Mouse (Mus musculus): ENCODE measurements around the gene Ybey. TPM values are rescaled to one million over a fixed set of nuclear protein-coding genes. Genes with fewer than 3 reads are reported as not detected.

Gene Ybey
- total and polyA plus RNA-seq, 3 experiments: 2.2 to 3.7 (median 3.5) TPM

GRCm38 (mm10) chr10:76455289-76455688 is 13.6 kb downstream of the Ybey start:
- TF ChIP-seq CTCF (IDR thresholded peaks at IDR 0.05) (peak; percentile 81), EP300 (IDR thresholded peaks at IDR 0.05; ENCODE audit: insufficient read depth, low read depth, low read length) (no peak)
- intact Hi-C loops (cut with DNase I): loop anchor here (1.0 kb wide), 1 partner anchor 279 kb away; no protein-coding TSS in a partner anchor
- Histone ChIP-seq H3K27ac (no peak overlapping the region), H3K36me3 (ENCODE audit: control insufficient read depth, insufficient read depth, low read length) (no peaks in the 10 kb centered on the region), H3K4me1 (ENCODE audit: control insufficient read depth, insufficient read depth, low read length) (no peaks in the 10 kb centered on the region), H3K9ac (ENCODE audit: low read depth, low read length) (no peak overlapping the region), H3K79me2 (replicated peaks; ENCODE audit: control insufficient read depth, insufficient read depth, low read length) (no peaks in the 10 kb centered on the region), H3K27me3 (ENCODE audit: control insufficient read depth, insufficient read depth, low read length) (no peaks in the 10 kb centered on the region), H3K4me3 (no peak overlapping the region)
- 53% methylated on average over 5 of the region's 5 CpGs for WGBS
- peak; percentile 38 to 53 for DNase-seq

GRCm38 (mm10) chr10:76448851-76449250 is 20.1 kb downstream of the Ybey start, which contains the start of gene 2610028H24Rik:
TSS of gene 2610028H24Rik (plus strand) at chr10:76449081.
- intact Hi-C loops (cut with DNase I): no loop called here
- no peaks in the 10 kb centered on the region for H3K27me3 ChIP-seq (ENCODE audit: control insufficient read depth, insufficient read depth, low read length)
- H3K9ac ChIP-seq (ENCODE audit: low read depth, low read length): no peak within 1 kb of the TSS

DNA sequence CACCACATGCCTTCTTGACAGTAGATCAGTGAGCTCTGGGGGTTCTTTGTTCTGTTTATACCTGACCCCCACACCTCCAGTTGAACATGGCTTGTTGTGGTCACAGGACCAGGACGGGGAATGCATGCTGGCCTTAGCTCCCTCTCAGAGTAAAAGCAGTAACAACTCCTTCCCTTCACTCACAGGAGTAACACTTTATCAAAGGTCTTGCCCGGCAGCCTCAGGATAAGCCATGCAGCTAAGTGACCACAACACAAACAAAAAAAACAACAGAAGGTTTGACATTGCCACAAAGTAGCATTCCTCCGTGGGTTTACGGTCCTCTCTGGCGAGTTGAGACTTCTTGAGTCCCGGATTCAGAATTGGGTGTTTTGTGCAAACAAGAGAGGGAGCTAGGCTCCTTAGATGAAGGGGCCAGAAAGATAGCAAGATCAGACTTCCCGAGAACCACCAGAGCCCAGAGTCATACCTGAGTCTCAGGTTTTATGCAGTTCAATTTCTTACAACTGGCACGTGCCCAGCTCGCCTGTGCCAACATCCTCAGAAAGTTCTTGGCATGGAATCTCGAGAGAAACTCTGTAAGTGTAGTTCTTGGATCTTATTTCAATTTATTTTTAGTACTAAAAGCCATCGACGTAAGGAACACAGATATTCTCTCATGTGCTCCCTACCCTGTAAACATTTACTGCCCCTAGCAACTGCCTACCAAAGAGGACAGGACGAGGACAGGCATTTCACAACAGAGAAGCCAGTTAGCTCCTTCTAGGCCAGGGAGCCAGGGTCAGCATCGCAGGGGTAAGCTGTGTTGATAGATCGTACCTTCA is 21.3 kb downstream of the Ybey start:
- intact Hi-C loops (cut with DNase I): no loop called here
- H3K9ac ChIP-seq (ENCODE audit: low read depth, low read length): no peak overlapping the region
- no peaks in the 10 kb centered on the region; the same call in 1 of the 2 replicates for H3K36me3 ChIP-seq (ENCODE audit: control insufficient read depth, insufficient read depth, low read length)
- H3K27me3 ChIP-seq (ENCODE audit: control insufficient read depth, insufficient read depth, low read length): no peaks in the 10 kb centered on the region
- no peak overlapping the region for H3K4me3 ChIP-seq
- H3K4me1 ChIP-seq (ENCODE audit: control insufficient read depth, insufficient read depth, low read length): peaks cover 8% of the 10 kb centered on the region
- peak overlapping the region; percentile 75 for H3K27ac ChIP-seq
- TF ChIP-seq POLR2A (IDR thresholded peaks at IDR 0.05; ENCODE audit: insufficient read depth, low read depth, low read length): peak; percentile 73
- peak; percentile 76 for TF ChIP-seq EP300 (IDR thresholded peaks at IDR 0.05; ENCODE audit: insufficient read depth, low read depth, low read length)
- TF ChIP-seq CTCF (IDR thresholded peaks at IDR 0.05): no peak
- no peaks in the 10 kb centered on the region for H3K79me2 ChIP-seq (replicated peaks; ENCODE audit: control insufficient read depth, insufficient read depth, low read length)
- WGBS: 45% methylated on average over 15 of the region's 15 CpGs
- DNase-seq: peak; percentile 49 to 64

More at GRCm38 (mm10) chr10:76448851-76449250, 20.1 kb downstream of the Ybey start, which contains the start of gene 2610028H24Rik:
- no peak for TF ChIP-seq POLR2A (IDR thresholded peaks at IDR 0.05; ENCODE audit: insufficient read depth, low read depth, low read length)
- TF ChIP-seq CTCF (IDR thresholded peaks at IDR 0.05): no peak
- TF ChIP-seq EP300 (IDR thresholded peaks at IDR 0.05; ENCODE audit: insufficient read depth, low read depth, low read length): no peak
- WGBS: 71% methylated on average over 5 of the region's 5 CpGs
- no peak within 1 kb of the TSS for H3K4me3 ChIP-seq
- no peaks in the 10 kb centered on the region for H3K36me3 ChIP-seq (ENCODE audit: control insufficient read depth, insufficient read depth, low read length)
- H3K27ac ChIP-seq: peak within 1 kb of the TSS; percentile 75
- no peak for DNase-seq
- peaks cover 7% of the 10 kb centered on the region for H3K4me1 ChIP-seq (ENCODE audit: control insufficient read depth, insufficient read depth, low read length)
- H3K79me2 ChIP-seq (replicated peaks; ENCODE audit: control insufficient read depth, insufficient read depth, low read length): no peaks in the 10 kb centered on the region

DNA sequence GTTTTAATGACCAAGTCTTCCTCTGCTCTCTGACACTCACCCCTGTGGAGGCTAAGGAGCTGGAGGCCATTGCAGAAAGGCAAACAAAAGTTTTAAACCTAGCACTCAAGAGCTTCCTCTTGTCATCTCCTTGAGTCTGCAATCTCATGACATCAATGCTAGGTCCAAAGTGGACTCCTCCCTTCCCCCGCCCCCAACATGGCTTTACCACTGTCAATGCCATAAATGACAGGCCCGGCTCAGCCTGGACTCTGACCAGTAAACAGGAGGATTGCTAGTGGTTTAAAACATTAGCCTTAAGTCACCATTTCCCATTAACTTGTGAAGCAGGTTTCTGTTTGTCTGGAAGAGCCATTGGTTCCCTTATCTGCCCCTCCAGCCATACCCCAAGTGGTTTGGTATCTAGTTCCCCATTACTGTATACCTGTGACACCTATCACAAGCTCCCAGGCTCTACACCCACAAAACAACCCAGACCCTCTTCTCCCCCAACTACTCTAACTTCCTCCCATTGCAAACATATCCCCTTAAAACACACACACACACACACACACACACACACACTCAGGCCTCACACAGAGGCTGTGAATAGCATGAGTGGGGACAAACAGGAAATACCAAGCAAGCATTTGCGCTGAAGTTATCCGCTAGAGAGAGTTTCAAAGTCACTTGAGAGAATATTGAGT is 22.8 kb downstream of the Ybey start:
- Histone ChIP-seq H3K9ac (ENCODE audit: low read depth, low read length) (no peak overlapping the region), H3K79me2 (replicated peaks; ENCODE audit: control insufficient read depth, insufficient read depth, low read length) (peaks cover 2% of the 10 kb centered on the region; the same call in 1 of the 2 replicates), H3K27ac (peak overlapping the region; percentile 36; the same call in 1 of the 2 replicates), H3K4me3 (no peak overlapping the region), H3K27me3 (ENCODE audit: control insufficient read depth, insufficient read depth, low read length) (no peaks in the 10 kb centered on the region), H3K4me1 (ENCODE audit: control insufficient read depth, insufficient read depth, low read length) (peaks cover 10% of the 10 kb centered on the region), H3K36me3 (ENCODE audit: control insufficient read depth, insufficient read depth, low read length) (no peaks in the 10 kb centered on the region; the same call in 1 of the 2 replicates)
- no peak for TF ChIP-seq POLR2A (IDR thresholded peaks at IDR 0.05; ENCODE audit: insufficient read depth, low read depth, low read length)
- TF ChIP-seq EP300 (IDR thresholded peaks at IDR 0.05; ENCODE audit: insufficient read depth, low read depth, low read length): no peak
- no peak for TF ChIP-seq CTCF (IDR thresholded peaks at IDR 0.05)
- intact Hi-C loops (cut with DNase I): no loop called here
- WGBS: 45% methylated on average over 4 of the region's 4 CpGs
- DNase-seq: no peak

GRCm38 (mm10) chr10:76442178-76443088 is 26.5 kb downstream of the Ybey start, which contains the start of gene Pcnt:
TSS of gene Pcnt (minus strand) at chr10:76442786.
- Histone ChIP-seq H3K79me2 (replicated peaks; ENCODE audit: control insufficient read depth, insufficient read depth, low read length) (peaks cover 4% of the 10 kb centered on the region; the same call in 1 of the 2 replicates), H3K27me3 (ENCODE audit: control insufficient read depth, insufficient read depth, low read length) (no peaks in the 10 kb centered on the region), H3K4me1 (ENCODE audit: control insufficient read depth, insufficient read depth, low read length) (peaks cover 7% of the 10 kb centered on the region), H3K27ac (peak within 1 kb of the TSS; percentile 99), H3K36me3 (ENCODE audit: control insufficient read depth, insufficient read depth, low read length) (no peaks in the 10 kb centered on the region; the same call in 1 of the 2 replicates), H3K9ac (ENCODE audit: low read depth, low read length) (peak within 1 kb of the TSS; percentile 79), H3K4me3 (peak within 1 kb of the TSS; percentile 70)
- intact Hi-C loops (cut with DNase I): loop anchor here (1.0 kb wide), 1 partner anchor 26 kb away; the partner anchor contains the start of gene Mcm3ap
- TF ChIP-seq EP300 (IDR thresholded peaks at IDR 0.05; ENCODE audit: insufficient read depth, low read depth, low read length) (no peak), POLR2A (IDR thresholded peaks at IDR 0.05; ENCODE audit: insufficient read depth, low read depth, low read length) (peak; percentile 65), CTCF (IDR thresholded peaks at IDR 0.05) (peak; percentile 93)
- DNase-seq: peak; percentile 97 to 98
- WGBS: under 1% methylated on average over 78 of the region's 78 CpGs
